Mouse (Mus musculus) forebrain, embryonic 16.5 days (tissue): ENCODE results near the gene Chst5. TPM values are rescaled to one million over a fixed set of nuclear protein-coding genes. Genes with fewer than 3 reads are reported as not detected.
"Not testable (repeated sequence)": the region's sequence is repeated elsewhere in the genome, so short reads cannot be mapped to it uniquely, and the experiment has no call there.

ENCODE experiments used
- ATAC-seq: fragments of 200-750 bp; cut with Nextera tagmentation; 2 replicates; pipeline ENCODE4 v1.8.0; 2017; ENCODE audit warnings: mild to moderate bottlenecking, moderate library complexity
- H3K27ac ChIP-seq: fragments of 300-500 bp; sonication (generic); 2 replicates; pipeline ENCODE4 v1.5.1; 2014; ENCODE audit warnings: low read length, control low read depth
- H3K27me3 ChIP-seq: fragments of 300-500 bp; sonication (generic); replicated peaks from 2 replicates; pipeline ENCODE4 v1.6.1; 2014; ENCODE audit warnings: low read length; ENCODE audit not compliant: control insufficient read depth, insufficient read depth
- H3K36me3 ChIP-seq: fragments of 300-500 bp; sonication (generic); 2 replicates; pipeline ENCODE4 v1.6.1; 2014; ENCODE audit not compliant: control insufficient read depth, insufficient read depth
- H3K4me1 ChIP-seq: fragments of 300-500 bp; sonication (generic); replicated peaks from 2 replicates; pipeline ENCODE4 v1.6.1; 2014; ENCODE audit warnings: low read length; ENCODE audit not compliant: control insufficient read depth, insufficient read depth
- H3K4me2 ChIP-seq: fragments of 300-500 bp; sonication (generic); 2 replicates; pipeline ENCODE4 v1.6.1; 2014; ENCODE audit warnings: mild to moderate bottlenecking, low read length, control low read depth
- H3K4me3 ChIP-seq: fragments of 300-500 bp; sonication (generic); replicated peaks from 2 replicates; pipeline ENCODE4 v1.5.1; 2014; ENCODE audit warnings: mild to moderate bottlenecking, low read length, control low read depth
- H3K9ac ChIP-seq: fragments of 300-500 bp; sonication (generic); replicated peaks from 2 replicates; pipeline ENCODE4 v1.6.1; 2014; ENCODE audit warnings: low read depth, low read length, control low read depth
- H3K9me3 ChIP-seq: fragments of 300-500 bp; sonication (generic); 2 replicates; pipeline ENCODE4 v1.6.1; 2016; ENCODE audit warnings: low read length; ENCODE audit not compliant: control insufficient read depth
- WGBS: fragments of 180-500 bp; shearing (Covaris S2); extraction: QIAGEN DNeasy Blood & Tissue Kit; methylation state at CpG from one replicate; pipeline ENCODE4 v1.1.7; 2014; 5-methylcytosine and 5-hydroxymethylcytosine counted together
- polyA plus RNA-seq: library from polyadenylated mRNA; unstranded; fragments of >200 nt; fragmentation: Nextera tagmentation; extraction: Ambion mirVana; gene quantifications from 2 replicates; pipeline ENCODE4 v1.2.1, GENCODE M21; 2015

The Chst5 gene
- polyA plus RNA-seq, 1 experiment from 2014 or later, result 2.3 TPM

DNA sequence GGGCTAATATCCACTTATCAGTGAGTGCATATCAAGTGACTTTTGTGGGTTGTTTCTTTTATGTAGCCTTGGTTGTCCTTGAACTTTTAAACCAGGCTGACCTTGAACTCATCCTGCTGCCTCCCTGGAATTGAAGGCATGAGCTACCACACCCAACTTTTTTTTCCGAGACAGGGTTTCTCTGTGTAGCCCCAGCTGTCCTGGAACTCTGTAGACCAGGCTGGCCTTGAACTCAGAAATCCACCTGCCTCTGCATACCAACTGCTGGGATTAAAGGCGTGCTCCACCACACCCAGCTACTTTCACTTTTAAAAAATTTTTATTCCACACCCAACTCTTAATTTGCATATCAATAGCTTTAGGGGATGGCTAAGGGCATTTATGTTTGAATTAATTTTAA is 33.3 kb upstream of the Chst5 start:
- Histone ChIP-seq H3K9ac (no peak overlapping the region), H3K27ac (no peak overlapping the region), H3K9me3 (no peaks in the 10 kb centered on the region), H3K4me3 (no peak overlapping the region), H3K36me3 (peaks cover 21% of the 10 kb centered on the region), H3K27me3 (no peaks in the 10 kb centered on the region), H3K4me1 (peaks cover 17% of the 10 kb centered on the region), H3K4me2 (no peak overlapping the region)
- no peak for ATAC-seq
- WGBS, result 94% methylated on average over 2 of the region's 2 CpGs

DNA sequence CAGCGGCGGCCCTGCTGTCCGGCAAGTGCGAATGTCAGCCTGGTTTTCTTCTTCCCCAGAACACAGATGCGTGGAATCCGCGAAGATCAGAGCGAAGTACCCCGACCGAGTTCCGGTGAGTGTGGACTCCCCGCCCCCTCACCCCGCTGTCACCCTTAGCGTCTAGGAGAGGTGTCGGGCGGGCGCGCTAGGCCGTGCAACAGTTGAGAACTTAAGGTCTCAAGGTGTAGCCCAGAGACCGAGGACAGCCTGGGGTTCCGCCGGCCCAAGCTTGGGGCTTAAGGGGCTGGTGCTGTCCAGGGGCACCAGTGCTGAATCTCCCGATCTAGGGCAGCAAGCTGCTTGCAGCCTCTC is 30.8 kb upstream of the Chst5 start:
- Histone ChIP-seq H3K4me2 (peak overlapping the region; percentile 81), H3K4me3 (peak overlapping the region; percentile 100), H3K27me3 (no peaks in the 10 kb centered on the region), H3K4me1 (peaks cover 17% of the 10 kb centered on the region), H3K27ac (peak overlapping the region; percentile 61), H3K9ac (peak overlapping the region; percentile 89), H3K36me3 (peaks cover 9% of the 10 kb centered on the region; the same call in 1 of the 2 replicates), H3K9me3 (no peaks in the 10 kb centered on the region)
- peak; percentile 26 for ATAC-seq
- WGBS, result 0% methylated on average over 23 of the region's 23 CpGs

DNA sequence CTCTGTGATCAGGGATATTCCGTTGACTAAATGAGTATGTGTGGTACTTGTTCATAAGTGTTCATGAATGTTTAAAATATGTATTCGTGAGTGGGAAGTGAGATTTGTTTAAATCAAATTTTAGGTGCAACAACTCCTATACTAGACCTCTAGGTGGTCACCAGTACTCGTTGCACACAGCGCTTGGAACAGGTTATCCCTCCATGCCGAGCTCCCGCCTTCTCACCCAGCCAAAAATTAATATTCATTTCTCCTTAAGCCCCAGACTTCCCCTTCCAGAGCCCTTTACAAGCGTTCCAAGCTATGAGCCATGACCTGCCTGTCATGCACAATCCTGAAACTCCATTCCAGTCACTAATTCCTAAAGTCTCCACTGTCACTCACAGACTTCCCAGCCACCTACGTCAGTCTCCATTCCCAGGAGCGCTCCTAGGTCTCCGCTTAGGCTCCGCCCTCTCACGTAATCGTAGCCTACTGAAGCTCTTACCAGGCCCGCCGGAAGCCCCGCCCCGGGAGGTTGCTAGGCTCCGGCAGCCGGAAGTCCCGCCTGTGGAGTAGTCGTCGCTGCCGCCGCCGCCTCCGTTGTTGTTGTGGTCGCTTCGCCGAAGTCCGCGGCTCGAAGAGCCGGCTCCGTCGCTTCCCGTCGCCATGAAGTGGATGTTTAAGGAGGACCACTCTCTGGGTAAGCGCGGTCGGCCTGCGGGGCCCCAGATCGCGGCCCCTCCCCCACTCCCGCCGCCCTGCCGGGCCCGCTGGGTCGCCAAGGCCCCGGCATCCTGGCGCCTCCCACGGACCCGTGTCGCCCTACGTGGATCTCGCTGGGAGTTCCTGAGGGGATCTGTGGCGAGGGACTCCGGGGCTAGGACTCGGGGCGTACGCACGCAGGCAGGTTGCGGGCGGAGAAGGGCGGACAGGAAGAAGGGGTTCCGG is 30.2 kb upstream of the Chst5 start, which contains the start of gene Gabarapl2:
TSS of gene Gabarapl2 (plus strand) at position 533 of the 930 bp plus-strand sequence.
- Histone ChIP-seq H3K27me3 (no peaks in the 10 kb centered on the region), H3K9ac (peak within 1 kb of the TSS; percentile 89), H3K9me3 (no peaks in the 10 kb centered on the region), H3K4me3 (peak within 1 kb of the TSS; percentile 100), H3K27ac (peak within 1 kb of the TSS; percentile 61), H3K36me3 (peaks cover 9% of the 10 kb centered on the region; the same call in 1 of the 2 replicates), H3K4me1 (peaks cover 17% of the 10 kb centered on the region), H3K4me2 (peak within 1 kb of the TSS; percentile 95)
- ATAC-seq, result peak; percentile 100
- WGBS, result under 1% methylated on average over 65 of the region's 65 CpGs

DNA sequence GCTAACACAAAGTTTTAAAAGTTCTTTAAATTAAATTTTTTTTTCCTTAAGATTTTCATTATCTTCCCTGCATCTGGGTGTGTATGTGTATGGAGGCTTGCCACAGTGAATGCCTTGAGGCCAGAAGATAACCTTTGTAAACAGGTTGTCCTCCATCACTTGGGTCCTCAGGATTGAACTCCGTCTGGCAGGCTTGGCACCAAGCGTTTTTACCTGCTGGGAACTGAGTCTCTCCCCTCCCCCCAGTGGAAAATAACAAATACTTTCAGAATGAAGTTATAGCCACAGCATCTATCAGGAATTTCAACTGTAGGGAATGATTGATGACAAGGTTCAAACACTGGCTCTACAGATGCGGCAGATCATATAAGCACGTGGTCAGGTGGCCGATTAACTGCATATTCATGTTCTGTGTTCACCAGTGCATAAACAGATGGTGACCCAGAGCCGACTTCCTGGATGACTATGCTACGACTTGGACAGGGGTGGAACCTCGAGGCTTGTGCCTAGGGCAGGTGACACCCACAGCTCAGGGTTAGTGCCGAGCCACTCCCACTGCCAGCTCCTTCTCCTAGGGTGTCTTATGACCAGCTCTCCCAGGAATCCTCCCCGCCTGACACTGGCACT is 29.4 kb upstream of the Chst5 start:
- peak; percentile 6; the same call in 1 of the 2 replicates for ATAC-seq
- no peaks in the 10 kb centered on the region for H3K9me3 ChIP-seq
- peak overlapping the region; percentile 100 for H3K4me3 ChIP-seq
- H3K27me3 ChIP-seq, result no peaks in the 10 kb centered on the region
- H3K4me2 ChIP-seq, result peak overlapping the region; percentile 95
- WGBS, result 11% methylated on average over 10 of the region's 10 CpGs
- no peak overlapping the region for H3K27ac ChIP-seq
- peak overlapping the region; percentile 54 for H3K9ac ChIP-seq
- peaks cover 17% of the 10 kb centered on the region for H3K4me1 ChIP-seq
- H3K36me3 ChIP-seq, result peaks cover 8% of the 10 kb centered on the region; the same call in 1 of the 2 replicates

DNA sequence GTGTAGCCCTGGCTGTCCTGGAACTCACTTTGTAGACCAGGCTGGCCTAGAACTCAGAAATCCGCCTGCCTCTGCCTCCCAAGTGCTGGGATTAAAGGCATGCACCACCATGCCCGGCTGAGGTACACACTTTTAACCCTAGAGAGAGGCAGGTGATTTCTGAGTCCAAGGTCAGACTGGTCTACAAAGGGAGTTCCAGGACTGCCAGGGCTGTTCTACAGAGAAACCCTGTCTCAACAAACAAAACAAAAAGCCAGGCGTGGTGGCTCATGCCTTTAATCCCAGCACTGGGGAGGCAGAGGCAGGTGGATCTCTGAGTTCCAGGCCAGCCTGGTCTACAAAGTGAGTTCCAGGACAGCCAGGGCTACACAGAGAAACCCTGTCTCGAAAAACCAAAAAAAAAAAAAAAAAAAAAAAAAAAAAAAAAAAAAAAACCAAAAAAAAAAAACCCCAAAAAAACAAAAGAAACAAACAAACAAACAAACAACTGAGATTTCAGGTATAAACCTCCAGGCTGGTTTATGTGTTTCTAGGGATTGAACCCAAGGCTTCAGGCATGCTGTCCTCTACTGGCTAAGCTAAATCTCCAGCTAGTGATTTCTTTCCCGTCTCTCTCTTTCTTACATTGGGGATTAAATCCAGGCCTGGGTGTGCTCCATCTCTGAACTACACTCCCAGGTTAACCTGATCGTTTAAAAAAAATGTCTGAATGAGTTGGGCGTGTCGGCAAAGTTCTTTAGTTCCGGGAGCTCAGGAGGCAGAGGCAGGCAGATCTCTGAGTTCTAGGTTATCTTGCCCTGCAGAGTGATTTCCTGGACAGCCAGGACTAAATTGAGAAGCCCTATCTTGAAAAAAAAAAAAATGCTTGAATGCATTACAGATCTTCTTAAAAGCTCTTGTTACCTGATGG is 28.1 kb upstream of the Chst5 start:
- H3K4me3 ChIP-seq, H3K9me3 ChIP-seq, H3K27ac ChIP-seq, H3K4me2 ChIP-seq, H3K27me3 ChIP-seq, H3K36me3 ChIP-seq, ATAC-seq, H3K9ac ChIP-seq: not testable (repeated sequence)
- peaks cover 17% of the 10 kb centered on the region for H3K4me1 ChIP-seq
- WGBS, result 86% methylated on average over 8 of the region's 9 CpGs

DNA sequence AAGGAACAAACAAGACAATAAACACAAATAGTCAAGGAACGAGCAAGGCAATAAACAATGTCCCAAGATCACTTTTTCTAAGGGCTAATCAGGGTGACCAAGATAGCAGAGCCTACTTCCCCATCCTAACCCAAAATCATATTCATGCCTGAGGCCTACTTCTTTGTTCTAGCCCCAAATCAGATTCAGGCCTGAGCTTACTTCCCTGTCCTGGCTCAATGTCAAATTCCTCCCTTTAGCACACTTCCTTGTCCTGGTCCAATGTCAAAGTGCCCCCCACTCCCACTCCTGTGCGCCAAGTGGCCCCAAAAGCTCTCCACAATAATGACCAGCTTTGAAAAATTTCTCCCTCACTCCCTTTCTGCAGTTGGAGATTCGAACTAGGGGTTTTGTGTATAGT is 26.9 kb upstream of the Chst5 start:
- Histone ChIP-seq H3K36me3 (no peaks in the 10 kb centered on the region), H3K4me1 (peaks cover 26% of the 10 kb centered on the region), H3K9ac (no peak overlapping the region), H3K4me3 (no peak overlapping the region), H3K27ac (no peak overlapping the region), H3K9me3 (no peaks in the 10 kb centered on the region), H3K4me2 (no peak overlapping the region), H3K27me3 (no peaks in the 10 kb centered on the region)
- 75% methylated on average over 3 of the region's 3 CpGs for WGBS
- no peak for ATAC-seq

DNA sequence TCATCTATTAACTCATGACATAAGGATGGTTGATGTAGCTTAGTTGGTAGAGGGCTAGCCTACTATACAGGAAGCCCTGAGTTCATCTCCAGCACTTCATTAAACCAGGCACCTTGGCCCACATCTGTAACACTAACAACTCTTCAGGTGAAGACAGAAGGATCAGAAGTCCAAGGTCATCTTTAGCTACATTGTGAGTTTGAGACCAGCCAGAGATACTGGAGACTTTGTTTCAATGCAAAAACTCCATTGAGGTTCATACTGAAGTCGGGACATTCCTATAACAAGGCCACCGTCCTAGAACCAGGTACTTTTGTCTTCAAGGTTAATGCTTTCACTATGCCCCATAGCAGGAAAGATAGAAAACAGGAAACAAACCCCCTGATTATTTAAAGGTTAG is 24.0 kb upstream of the Chst5 start:
- no peaks in the 10 kb centered on the region for H3K9me3 ChIP-seq
- H3K27ac ChIP-seq, result no peak overlapping the region
- no peaks in the 10 kb centered on the region for H3K27me3 ChIP-seq
- H3K4me1 ChIP-seq, result peaks cover 11% of the 10 kb centered on the region
- no peak for ATAC-seq
- no peak overlapping the region for H3K4me2 ChIP-seq
- WGBS, result 83% methylated on average over 2 of the region's 2 CpGs
- no peak overlapping the region for H3K4me3 ChIP-seq
- H3K36me3 ChIP-seq, result no peaks in the 10 kb centered on the region
- H3K9ac ChIP-seq, result no peak overlapping the region

DNA sequence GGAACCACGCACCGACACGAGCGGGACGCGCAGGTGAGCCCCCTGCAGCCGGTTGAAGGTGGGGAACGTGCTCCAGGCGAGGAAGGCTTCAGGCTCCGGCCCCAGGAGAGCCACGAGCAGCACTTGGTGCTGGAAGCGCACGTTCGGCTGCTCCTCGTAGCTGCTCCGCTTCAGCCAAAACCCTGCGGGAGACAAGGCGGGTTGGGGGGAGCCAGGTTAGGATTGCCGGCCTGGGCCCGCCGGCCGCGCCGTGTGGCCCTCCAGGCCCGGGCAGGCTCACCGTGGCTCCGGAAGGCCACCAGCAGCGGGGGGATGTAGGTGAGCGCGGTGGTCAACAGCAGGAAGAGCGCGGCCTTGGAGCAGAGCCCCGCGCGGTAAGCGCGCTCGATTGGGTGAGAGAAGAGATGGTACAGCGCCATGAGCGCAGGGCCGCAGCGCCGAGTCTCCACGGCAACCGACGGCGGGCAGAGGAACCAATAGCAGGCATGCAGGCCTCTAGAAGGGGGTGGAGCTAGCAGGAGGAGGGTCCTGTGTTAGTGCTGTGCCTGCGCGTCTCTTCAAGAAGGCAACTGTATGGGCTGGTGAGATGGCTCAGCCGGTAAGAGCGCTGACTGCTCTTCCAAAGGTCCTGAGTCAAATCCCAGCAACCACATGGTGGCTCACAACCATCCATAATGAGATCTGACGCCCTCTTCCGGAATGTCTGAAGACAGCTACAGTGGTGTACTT is 23.3 kb upstream of the Chst5 start, which contains the start of gene Tmem231:
TSS of gene Tmem231 (minus strand) at position 534 of the 729 bp plus-strand sequence.
- Histone ChIP-seq H3K27me3 (no peaks in the 10 kb centered on the region), H3K27ac (peak within 1 kb of the TSS; percentile 94), H3K4me2 (peak within 1 kb of the TSS; percentile 89), H3K9me3 (no peaks in the 10 kb centered on the region), H3K4me1 (peaks cover 11% of the 10 kb centered on the region), H3K36me3 (no peaks in the 10 kb centered on the region), H3K4me3 (peak within 1 kb of the TSS; percentile 87), H3K9ac (peak within 1 kb of the TSS; percentile 92)
- ATAC-seq, result peak; percentile 100
- WGBS, result under 1% methylated on average over 53 of the region's 53 CpGs
